Mouse (Mus musculus) forebrain, embryonic 10.5 days (tissue): ENCODE measurements at regions not wholly inside any gene's neighbourhood (a gene's known extent, or its start where the extent isn't known, plus 50 kb on each side); places are given as distances from the start of the nearest gene placed in this dataset.

ENCODE experiments used
- DNase-seq: peaks from one replicate; pipeline ENCODE4 v3.0.0-alpha.2; 2017; ENCODE audit warnings: low spot score; ENCODE audit errors: extremely low spot score
- H3K27ac ChIP-seq: fragments of 300-500 bp; sonication (generic); 2 replicates; pipeline ENCODE4 v1.5.1; 2016; ENCODE audit warnings: mild to moderate bottlenecking
- H3K27me3 ChIP-seq: fragments of 300-500 bp; sonication (generic); 2 replicates; pipeline ENCODE4 v1.6.1; 2016; ENCODE audit warnings: mild to moderate bottlenecking; ENCODE audit not compliant: poor library complexity, severe bottlenecking
- H3K36me3 ChIP-seq: fragments of 300-500 bp; sonication (generic); replicated peaks from 2 replicates; pipeline ENCODE4 v1.6.1; 2016; ENCODE audit warnings: mild to moderate bottlenecking, moderate library complexity
- H3K4me1 ChIP-seq: fragments of 300-500 bp; sonication (generic); 2 replicates; pipeline ENCODE4 v1.6.1; 2016
- H3K4me3 ChIP-seq: fragments of 300-500 bp; sonication (generic); 2 replicates; pipeline ENCODE4 v1.5.1; 2016; ENCODE audit warnings: mild to moderate bottlenecking, moderate library complexity
- H3K9me3 ChIP-seq: fragments of 300-500 bp; sonication (generic); 2 replicates; pipeline ENCODE4 v1.6.1; 2016; ENCODE audit warnings: mild to moderate bottlenecking, moderate library complexity
- WGBS: fragments of 180-500 bp; shearing (Covaris S2); methylation state at CpG from one replicate; pipeline ENCODE4 v1.1.7; 2016; 5-methylcytosine and 5-hydroxymethylcytosine counted together

GRCm38 (mm10) chr3:121902246-121902645 is 50.1 kb upstream of the Arhgap29 start:
- Histone ChIP-seq H3K36me3 (no peaks in the 10 kb centered on the region), H3K9me3 (no peaks in the 10 kb centered on the region), H3K27me3 (no peaks in the 10 kb centered on the region), H3K4me1 (peaks cover 3% of the 10 kb centered on the region; the same call in 1 of the 2 replicates), H3K4me3 (no peak overlapping the region), H3K27ac (no peak overlapping the region)
- no peak for DNase-seq
- 94% methylated on average over 15 of the region's 15 CpGs for WGBS

GRCm38 (mm10) chr3:121900429-121900844 is 51.9 kb upstream of the Arhgap29 start:
- WGBS = 86% methylated on average over 8 of the region's 8 CpGs
- no peak for DNase-seq
- H3K9me3 ChIP-seq = no peaks in the 10 kb centered on the region
- H3K27ac ChIP-seq = no peak overlapping the region
- no peaks in the 10 kb centered on the region; the same call in 1 of the 2 replicates for H3K4me1 ChIP-seq
- no peaks in the 10 kb centered on the region; the same call in 1 of the 2 replicates for H3K27me3 ChIP-seq
- H3K4me3 ChIP-seq = no peak overlapping the region
- H3K36me3 ChIP-seq = no peaks in the 10 kb centered on the region

DNA sequence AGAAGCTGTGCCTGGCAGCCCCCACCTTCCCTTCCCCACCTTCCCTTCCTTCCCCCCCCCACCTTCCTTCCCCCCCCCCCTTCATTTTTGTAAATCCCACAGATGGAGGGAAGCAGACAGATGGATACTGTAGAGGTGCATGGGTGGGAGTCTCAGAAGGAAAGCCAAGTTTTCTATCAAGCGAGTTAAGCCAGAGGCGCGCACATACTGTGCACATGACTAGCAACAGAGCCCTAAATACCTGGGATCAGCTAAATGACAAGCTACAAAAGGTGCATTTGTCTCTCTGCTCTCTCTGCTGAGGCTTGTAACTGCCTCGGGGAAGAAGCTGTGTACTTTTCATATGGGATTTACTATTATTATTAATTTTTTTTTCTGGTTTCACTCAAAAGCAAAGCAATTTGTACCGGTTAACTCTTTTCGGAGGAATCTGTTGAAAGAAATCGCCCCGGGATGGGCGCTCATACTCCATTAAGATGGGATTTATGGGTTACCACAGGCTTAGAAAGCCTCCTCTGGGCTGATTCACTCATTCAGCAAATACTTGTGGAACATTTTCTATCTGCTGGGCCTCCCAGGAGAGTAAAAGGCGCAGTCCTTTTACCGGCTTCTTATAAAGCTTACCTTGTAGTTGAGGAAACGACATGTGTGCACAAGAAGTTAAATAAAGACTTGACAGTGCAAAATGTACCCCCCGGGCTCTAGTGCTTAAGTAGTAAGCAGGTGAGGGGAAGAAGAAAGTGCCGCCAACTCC is 54.3 kb upstream of the Arhgap29 start:
- WGBS = 86% methylated on average over 14 of the region's 14 CpGs

DNA sequence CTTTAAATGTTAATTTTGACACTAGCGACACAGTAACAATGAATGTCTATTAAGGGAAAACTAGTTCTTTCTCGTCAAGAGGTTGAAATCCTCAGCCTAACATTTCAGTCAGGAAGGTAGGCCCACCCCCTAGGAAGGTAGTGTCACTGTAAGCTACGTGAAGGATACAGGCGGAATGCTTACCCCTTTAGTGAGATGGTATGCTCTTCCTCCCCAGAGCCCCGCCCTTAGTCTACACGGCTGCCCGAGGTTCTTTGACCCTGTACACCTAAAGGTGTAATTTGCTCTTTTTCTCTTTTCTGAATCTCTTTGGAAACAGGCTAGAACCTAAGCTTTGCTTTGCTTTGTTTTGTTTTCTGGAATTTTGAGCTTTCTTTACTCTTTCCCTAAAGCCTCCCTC is 58.7 kb upstream of the Arhgap29 start:
- Histone ChIP-seq H3K4me3 (no peak overlapping the region), H3K9me3 (no peaks in the 10 kb centered on the region), H3K4me1 (peaks cover 20% of the 10 kb centered on the region), H3K27me3 (peaks cover 38% of the 10 kb centered on the region), H3K36me3 (no peaks in the 10 kb centered on the region), H3K27ac (no peak overlapping the region)
- 83% methylated on average over 7 of the region's 7 CpGs for WGBS
- no peak for DNase-seq

More for the DNA sequence above, 54.3 kb upstream of the Arhgap29 start:
- Histone ChIP-seq H3K4me3 (no peak overlapping the region), H3K36me3 (no peaks in the 10 kb centered on the region), H3K4me1 (no peaks in the 10 kb centered on the region; the same call in 1 of the 2 replicates), H3K9me3 (no peaks in the 10 kb centered on the region), H3K27ac (no peak overlapping the region), H3K27me3 (peaks cover 2% of the 10 kb centered on the region)
- DNase-seq = no peak

DNA sequence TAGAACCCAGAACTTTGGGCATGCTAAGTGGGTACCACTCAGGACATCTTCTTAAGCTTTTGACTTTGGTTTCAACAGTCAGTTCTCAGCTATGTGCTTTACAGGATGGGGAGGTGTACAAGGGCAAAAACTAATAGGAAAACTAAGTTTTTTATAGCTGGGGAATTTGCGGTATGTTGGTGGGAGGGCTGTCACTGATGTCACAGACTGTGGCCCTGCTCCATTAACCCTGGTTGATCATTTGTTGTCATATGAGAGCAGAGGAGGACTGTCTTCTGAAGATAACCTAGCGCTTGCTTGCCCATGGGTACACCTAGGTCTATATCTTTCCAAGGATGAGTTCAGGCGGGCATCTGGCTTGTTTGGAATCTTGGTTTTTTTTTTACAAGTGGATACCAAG is 59.7 kb upstream of the Arhgap29 start:
- Histone ChIP-seq H3K27me3 (peaks cover 47% of the 10 kb centered on the region), H3K27ac (no peak overlapping the region), H3K4me1 (peaks cover 20% of the 10 kb centered on the region), H3K4me3 (no peak overlapping the region), H3K9me3 (no peaks in the 10 kb centered on the region), H3K36me3 (no peaks in the 10 kb centered on the region)
- no peak for DNase-seq
- 91% methylated on average over 3 of the region's 3 CpGs for WGBS

- Histone ChIP-seq H3K9me3 (no peaks in the 10 kb centered on the region), H3K4me3 (no peak overlapping the region), H3K27ac (no peak overlapping the region), H3K27me3 (peaks cover 61% of the 10 kb centered on the region), H3K4me1 (peaks cover 33% of the 10 kb centered on the region), H3K36me3 (no peaks in the 10 kb centered on the region)
- WGBS = 54% methylated on average over 9 of the region's 9 CpGs
- no peak for DNase-seq
Measured at GRCm38 (mm10) chr3:121891338-121891737, 61.0 kb upstream of the Arhgap29 start.

GRCm38 (mm10) chr3:121890563-121890962 is 61.8 kb upstream of the Arhgap29 start:
- WGBS = 43% methylated on average over 5 of the region's 5 CpGs
- Histone ChIP-seq H3K9me3 (no peaks in the 10 kb centered on the region), H3K36me3 (no peaks in the 10 kb centered on the region), H3K4me3 (no peak overlapping the region), H3K27ac (no peak overlapping the region), H3K27me3 (peaks cover 68% of the 10 kb centered on the region), H3K4me1 (peaks cover 41% of the 10 kb centered on the region)
- DNase-seq = no peak

- Histone ChIP-seq H3K9me3 (no peaks in the 10 kb centered on the region), H3K36me3 (no peaks in the 10 kb centered on the region), H3K27ac (no peak overlapping the region), H3K27me3 (peaks cover 67% of the 10 kb centered on the region), H3K4me1 (peaks cover 46% of the 10 kb centered on the region), H3K4me3 (peak overlapping the region; percentile 31)
- WGBS = 25% methylated on average over 15 of the region's 15 CpGs
- DNase-seq = no peak
Measured at GRCm38 (mm10) chr3:121886870-121887605, 65.3 kb upstream of the Arhgap29 start.

- Histone ChIP-seq H3K4me1 (peaks cover 45% of the 10 kb centered on the region), H3K4me3 (no peak overlapping the region), H3K27ac (no peak overlapping the region), H3K36me3 (no peaks in the 10 kb centered on the region), H3K27me3 (peaks cover 64% of the 10 kb centered on the region), H3K9me3 (no peaks in the 10 kb centered on the region)
- no peak for DNase-seq
- 39% methylated on average over 10 of the region's 10 CpGs for WGBS
Measured at GRCm38 (mm10) chr3:121886309-121886708, 66.0 kb upstream of the Arhgap29 start.

GRCm38 (mm10) chr3:121885265-121886178 is 66.8 kb upstream of the Arhgap29 start:
- H3K4me1 ChIP-seq = peaks cover 37% of the 10 kb centered on the region
- 11% methylated on average over 10 of the region's 10 CpGs for WGBS
- no peaks in the 10 kb centered on the region for H3K36me3 ChIP-seq
- H3K9me3 ChIP-seq = no peaks in the 10 kb centered on the region
- H3K27me3 ChIP-seq = peaks cover 58% of the 10 kb centered on the region
- H3K27ac ChIP-seq = no peak overlapping the region
- no peak for DNase-seq
- no peak overlapping the region for H3K4me3 ChIP-seq

GRCm38 (mm10) chr3:121884328-121885248 is 67.8 kb upstream of the Arhgap29 start:
- Histone ChIP-seq H3K27ac (no peak overlapping the region), H3K36me3 (no peaks in the 10 kb centered on the region), H3K27me3 (peaks cover 51% of the 10 kb centered on the region), H3K4me1 (peaks cover 34% of the 10 kb centered on the region), H3K9me3 (no peaks in the 10 kb centered on the region), H3K4me3 (no peak overlapping the region)
- 25% methylated on average over 18 of the region's 18 CpGs for WGBS
- DNase-seq = peak; percentile 80

GRCm38 (mm10) chr3:121880355-121880754 is 65.3 kb upstream of the Abcd3 start:
- Histone ChIP-seq H3K27me3 (peaks cover 9% of the 10 kb centered on the region), H3K9me3 (no peaks in the 10 kb centered on the region), H3K27ac (no peak overlapping the region), H3K36me3 (no peaks in the 10 kb centered on the region), H3K4me1 (peaks cover 3% of the 10 kb centered on the region), H3K4me3 (no peak overlapping the region)
- 86% methylated on average over 8 of the region's 8 CpGs for WGBS
- DNase-seq = no peak
